Mouse (Mus musculus): ENCODE data around the gene Nr6a1. TPM values are rescaled to one million over a fixed set of nuclear protein-coding genes. Genes with fewer than 3 reads are reported as not detected.

The Nr6a1 gene
- polyA plus RNA-seq, 1 experiment: 4.2 TPM

DNA sequence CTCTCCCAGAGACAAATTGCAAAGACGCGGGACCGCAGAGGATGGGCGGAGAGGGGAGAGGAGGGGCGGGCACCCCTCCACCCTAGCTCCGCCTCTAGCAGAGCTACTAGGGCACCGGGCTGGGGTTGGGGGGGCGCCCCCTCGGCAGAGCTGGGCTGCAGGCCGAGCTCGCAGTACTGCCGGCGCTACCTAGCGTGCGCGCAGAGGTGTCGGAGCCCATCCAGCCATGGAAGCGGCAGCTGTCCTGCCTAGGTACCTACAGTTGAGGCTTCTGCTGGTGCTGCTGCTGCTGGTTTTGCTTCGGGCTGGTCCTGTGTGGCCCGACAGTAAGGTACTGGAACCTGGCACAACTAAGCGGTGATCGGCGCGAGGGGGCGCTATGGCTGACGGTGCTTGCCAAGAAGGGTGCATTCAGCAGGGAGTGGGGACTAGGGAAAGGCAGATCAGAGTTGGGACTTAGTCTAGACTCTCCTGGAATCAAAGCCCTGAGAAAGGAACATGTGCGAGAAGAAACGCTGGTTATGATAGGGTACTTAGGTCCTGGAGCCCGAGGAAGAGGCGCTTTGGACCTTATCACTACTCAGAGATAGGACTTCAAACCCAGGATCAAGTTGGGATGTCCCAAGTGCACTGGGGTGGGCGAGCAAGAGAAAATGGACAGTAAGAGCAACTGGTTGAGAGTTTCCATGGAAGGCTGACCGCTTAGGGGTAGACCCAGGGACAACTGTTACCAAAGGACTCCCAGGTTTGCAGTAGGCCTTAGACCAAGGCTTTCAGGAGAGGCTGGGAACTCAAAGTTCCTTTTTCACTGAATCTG, 4.6 kb upstream of the Nr6a1 start, which contains the start of gene Olfml2a:
Gene Olfml2a (plus strand): TSS at position 128 of the 817 bp plus-strand sequence.
- TF ChIP-seq CTCF (IDR thresholded peaks at IDR 0.05; ENCODE audit: borderline replicate concordance, control insufficient read depth, extremely low read depth, insufficient read depth, low read length, poor library complexity) (peak; percentile 70), POLR2A (IDR thresholded peaks at IDR 0.05; ENCODE audit: control insufficient read depth, extremely low read depth, insufficient read depth, low read length, poor library complexity) (0 out of 2 replicates have a peak, but pooled peaks have one; percentile 18)
- H3K36me3 ChIP-seq (ENCODE audit: control insufficient read depth, insufficient read depth, low read length): no peaks in the 10 kb centered on the region
- peak; percentile 81 for DNase-seq

DNA sequence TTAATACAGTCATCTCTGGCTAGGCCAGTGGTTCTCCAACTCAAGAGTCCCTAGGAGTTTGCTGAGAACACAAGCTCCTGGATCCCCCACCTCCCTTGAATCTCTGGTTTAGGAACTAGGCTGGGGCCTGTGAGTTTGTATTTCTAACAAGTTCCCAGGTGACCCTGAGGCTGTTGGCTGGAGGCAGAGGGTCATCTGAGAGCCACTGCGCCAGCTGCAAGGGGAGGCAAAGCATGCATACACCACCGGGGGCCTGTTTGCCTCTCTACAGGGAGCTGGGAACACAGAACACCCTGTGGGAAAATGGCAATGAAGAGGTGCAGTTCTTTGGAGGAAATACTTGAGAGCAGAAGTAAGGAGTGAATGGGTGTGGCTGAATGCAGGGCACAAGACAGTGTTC, 2.8 kb upstream of the Nr6a1 start:
- Histone ChIP-seq H3K4me1 (replicated peaks; ENCODE audit: control insufficient read depth, insufficient read depth, low read length) (peaks cover 19% of the 10 kb centered on the region), H3K4me3 (ENCODE audit: control insufficient read depth, insufficient read depth, low read length) (no peak overlapping the region), H3K27ac (ENCODE audit: control insufficient read depth, insufficient read depth, low read length) (no peak overlapping the region), H3K36me3 (ENCODE audit: control insufficient read depth, insufficient read depth, low read length) (no peaks in the 10 kb centered on the region), H3K27me3 (ENCODE audit: control insufficient read depth, insufficient read depth, low read length) (peaks cover 5% of the 10 kb centered on the region; the same call in 1 of the 2 replicates)
- WGBS: 97% methylated on average over 2 of the region's 2 CpGs
- TF ChIP-seq POLR2A (IDR thresholded peaks at IDR 0.05; ENCODE audit: control insufficient read depth, extremely low read depth, insufficient read depth, low read length, poor library complexity): no peak
- TF ChIP-seq CTCF (IDR thresholded peaks at IDR 0.05; ENCODE audit: borderline replicate concordance, control insufficient read depth, extremely low read depth, insufficient read depth, low read length, poor library complexity): no peak
- DNase-seq: no peak

More for the DNA sequence above, 4.6 kb upstream of the Nr6a1 start, which contains the start of gene Olfml2a:
- Histone ChIP-seq H3K27ac (ENCODE audit: control insufficient read depth, insufficient read depth, low read length) (no peak within 1 kb of the TSS; the same call in 1 of the 2 replicates), H3K4me1 (replicated peaks; ENCODE audit: control insufficient read depth, insufficient read depth, low read length) (peaks cover 12% of the 10 kb centered on the region), H3K27me3 (ENCODE audit: control insufficient read depth, insufficient read depth, low read length) (no peaks in the 10 kb centered on the region), H3K4me3 (ENCODE audit: control insufficient read depth, insufficient read depth, low read length) (peak within 1 kb of the TSS; percentile 51)
- 14% methylated on average over 32 of the region's 32 CpGs for WGBS

DNA sequence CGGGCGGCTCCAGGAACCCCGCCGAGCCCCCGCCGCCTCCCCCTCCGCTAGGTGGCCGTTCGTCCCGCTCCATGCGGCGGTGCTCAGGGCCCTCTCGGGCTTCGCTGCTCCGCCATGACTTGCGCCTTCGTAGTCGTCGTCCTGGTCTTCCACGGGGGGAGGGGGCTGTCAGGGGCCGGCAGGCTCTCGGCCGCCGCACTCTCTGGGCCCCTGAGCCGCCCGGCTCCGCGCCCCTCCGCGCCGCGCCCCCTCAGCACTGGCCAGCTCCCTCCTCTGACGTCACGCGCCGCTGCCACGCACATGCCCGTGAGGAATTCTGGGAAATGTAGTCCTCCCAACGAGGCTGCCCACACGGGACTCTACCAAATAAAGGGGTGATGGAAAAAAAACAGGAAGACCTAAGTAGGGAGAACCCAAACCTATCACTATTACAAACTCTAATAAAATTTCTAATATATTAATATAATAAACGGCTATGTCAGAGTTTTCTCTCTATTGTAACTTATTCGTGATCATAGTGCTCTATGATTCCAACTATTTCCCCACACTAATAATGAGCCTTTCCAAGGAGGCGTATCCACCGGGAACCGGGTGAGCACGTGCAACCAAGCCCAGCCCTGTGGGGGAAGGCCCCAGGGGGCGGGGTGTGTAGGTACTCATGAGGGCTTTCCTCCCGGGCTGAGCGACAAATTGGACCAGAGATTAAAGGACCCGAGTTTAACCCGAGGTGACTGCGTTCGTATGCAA, 1.2 kb downstream of the Nr6a1 start:
- DNase-seq: peak; percentile 93
- peaks cover 11% of the 10 kb centered on the region for H3K4me1 ChIP-seq (replicated peaks; ENCODE audit: control insufficient read depth, insufficient read depth, low read length)
- H3K36me3 ChIP-seq (ENCODE audit: control insufficient read depth, insufficient read depth, low read length): no peaks in the 10 kb centered on the region
- H3K27ac ChIP-seq (ENCODE audit: control insufficient read depth, insufficient read depth, low read length): no peak overlapping the region
- peaks cover 9% of the 10 kb centered on the region; the same call in 1 of the 2 replicates for H3K27me3 ChIP-seq (ENCODE audit: control insufficient read depth, insufficient read depth, low read length)
- TF ChIP-seq CTCF (IDR thresholded peaks at IDR 0.05; ENCODE audit: borderline replicate concordance, control insufficient read depth, extremely low read depth, insufficient read depth, low read length, poor library complexity) (no peak; the same call in 1 of the 2 replicates), POLR2A (IDR thresholded peaks at IDR 0.05; ENCODE audit: control insufficient read depth, extremely low read depth, insufficient read depth, low read length, poor library complexity) (no peak)
- peak overlapping the region; percentile 97 for H3K4me3 ChIP-seq (ENCODE audit: control insufficient read depth, insufficient read depth, low read length)
- WGBS: under 1% methylated on average over 50 of the region's 53 CpGs

DNA sequence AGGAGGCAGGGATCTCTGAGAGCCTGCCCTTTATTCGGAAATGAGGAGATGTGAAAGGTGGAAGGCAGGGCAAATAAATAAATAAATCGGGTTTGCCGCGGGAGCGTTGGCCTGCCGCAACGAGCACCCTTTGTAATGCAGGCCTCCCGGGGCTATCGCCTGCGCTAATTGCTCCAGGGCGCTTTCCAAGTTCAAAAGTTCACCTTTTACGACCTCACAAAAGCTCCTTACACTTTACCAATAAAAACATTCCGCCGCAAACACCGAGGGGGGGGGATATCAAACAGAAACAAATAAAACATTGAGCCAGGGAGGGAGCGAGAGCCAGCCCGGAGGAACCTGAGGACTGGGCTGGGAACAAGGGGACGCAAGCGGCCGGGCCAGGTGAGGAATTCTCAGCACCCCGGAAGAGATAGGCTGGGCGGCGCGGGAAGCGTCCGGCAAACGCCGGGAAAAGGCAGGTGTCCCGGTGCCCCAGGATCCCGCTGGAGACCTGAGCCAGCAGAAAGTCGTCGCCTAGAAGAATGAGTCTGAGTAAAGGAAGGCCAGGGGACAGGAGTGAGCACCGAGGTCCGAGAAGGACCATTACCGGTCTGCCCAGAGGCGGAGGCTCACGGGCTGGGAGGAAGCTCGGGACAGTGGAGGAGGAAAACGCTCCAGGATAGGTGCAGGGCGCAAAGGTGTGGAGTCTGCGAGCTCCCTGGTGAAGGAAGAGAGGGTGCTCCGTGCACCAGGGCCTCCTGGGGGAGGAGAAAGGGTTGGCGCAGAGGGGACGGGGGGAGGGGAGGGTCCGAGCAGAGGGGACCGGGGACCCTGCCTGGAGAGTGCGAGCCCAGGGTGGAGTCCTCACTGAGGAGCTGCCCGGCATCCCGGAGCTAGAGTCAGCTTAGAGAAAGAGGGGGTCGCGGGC, 2.1 kb downstream of the Nr6a1 start:
- no peak overlapping the region for H3K27ac ChIP-seq (ENCODE audit: control insufficient read depth, insufficient read depth, low read length)
- WGBS: under 1% methylated on average over 50 of the region's 51 CpGs
- DNase-seq: peak; percentile 34

DNA sequence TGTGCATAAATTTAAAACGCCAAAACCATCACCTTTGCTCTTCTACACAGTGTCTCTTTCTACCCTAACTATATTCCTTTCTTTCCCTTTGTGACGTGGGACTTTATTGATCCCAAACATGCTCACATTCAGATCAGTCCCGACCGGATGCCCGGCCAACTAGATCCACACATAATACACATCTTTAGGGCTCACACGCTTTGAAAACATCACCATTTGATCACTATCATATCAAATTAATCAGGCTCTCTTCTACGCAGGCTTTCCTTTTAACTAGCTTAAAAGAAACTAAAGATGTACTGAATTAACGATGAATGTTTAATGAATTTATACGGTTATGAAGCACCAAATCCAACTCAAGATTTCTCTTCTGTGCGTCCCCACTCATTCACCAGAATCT, 2.9 kb downstream of the Nr6a1 start:
- Histone ChIP-seq H3K4me1 (replicated peaks; ENCODE audit: control insufficient read depth, insufficient read depth, low read length) (peaks cover 9% of the 10 kb centered on the region), H3K27ac (ENCODE audit: control insufficient read depth, insufficient read depth, low read length) (no peak overlapping the region), H3K27me3 (ENCODE audit: control insufficient read depth, insufficient read depth, low read length) (peaks cover 9% of the 10 kb centered on the region; the same call in 1 of the 2 replicates), H3K36me3 (ENCODE audit: control insufficient read depth, insufficient read depth, low read length) (no peaks in the 10 kb centered on the region), H3K4me3 (ENCODE audit: control insufficient read depth, insufficient read depth, low read length) (no peak overlapping the region)
- TF ChIP-seq CTCF (IDR thresholded peaks at IDR 0.05; ENCODE audit: borderline replicate concordance, control insufficient read depth, extremely low read depth, insufficient read depth, low read length, poor library complexity): no peak
- DNase-seq: no peak
- 47% methylated on average over 10 of the region's 10 CpGs for WGBS

More for the DNA sequence above, 2.1 kb downstream of the Nr6a1 start:
- H3K27me3 ChIP-seq (ENCODE audit: control insufficient read depth, insufficient read depth, low read length): peaks cover 9% of the 10 kb centered on the region; the same call in 1 of the 2 replicates
- H3K4me1 ChIP-seq (replicated peaks; ENCODE audit: control insufficient read depth, insufficient read depth, low read length): peaks cover 9% of the 10 kb centered on the region
- no peaks in the 10 kb centered on the region for H3K36me3 ChIP-seq (ENCODE audit: control insufficient read depth, insufficient read depth, low read length)
- H3K4me3 ChIP-seq (ENCODE audit: control insufficient read depth, insufficient read depth, low read length): peak overlapping the region; percentile 97
- no peak for TF ChIP-seq CTCF (IDR thresholded peaks at IDR 0.05; ENCODE audit: borderline replicate concordance, control insufficient read depth, extremely low read depth, insufficient read depth, low read length, poor library complexity)
- TF ChIP-seq POLR2A (IDR thresholded peaks at IDR 0.05; ENCODE audit: control insufficient read depth, extremely low read depth, insufficient read depth, low read length, poor library complexity): no peak
